Comparison of ENCODE assay signal across 8 mouse cellular contexts in the genomic region with DNA sequence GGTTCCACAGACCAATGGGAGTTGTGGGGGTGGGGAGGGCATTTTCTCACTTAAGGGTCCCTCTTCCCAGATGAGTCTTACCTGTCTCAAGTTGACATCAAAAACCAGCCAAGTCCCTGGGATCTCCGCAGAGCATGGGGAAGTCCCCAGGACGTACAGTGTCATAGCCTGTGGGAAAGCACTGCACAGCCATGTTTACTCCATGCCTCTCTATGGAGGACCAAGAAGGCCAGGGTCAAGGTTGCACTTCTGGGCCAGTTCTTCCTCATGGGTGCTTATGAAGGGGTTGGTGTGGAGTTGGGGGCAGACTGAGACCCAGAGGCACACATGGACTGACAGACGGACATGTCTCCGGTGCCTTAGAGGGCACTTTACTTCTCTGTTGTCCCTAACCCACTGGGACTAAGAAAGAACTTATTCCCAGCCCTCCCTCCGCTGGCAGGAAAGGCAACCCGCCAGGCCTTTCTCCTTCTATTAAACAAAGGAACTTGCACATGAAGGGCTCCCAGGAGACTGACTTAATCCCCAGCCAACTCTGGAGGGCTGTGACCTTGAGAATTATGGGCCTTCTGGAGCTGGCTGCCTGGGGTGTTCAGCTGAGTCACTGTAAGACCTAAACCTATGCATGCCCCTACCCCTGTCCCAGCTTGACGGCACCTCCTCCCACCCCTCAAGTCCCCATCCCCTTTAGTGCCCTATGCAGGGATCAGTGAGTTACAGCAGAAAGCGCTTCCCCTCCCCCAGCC.
DNase-seq lines count a peak whose midpoint lies in the region; ATAC-seq and TF ChIP-seq lines count a peak whose summit lies in the region.

No protein-coding gene starts in this region.

- H3K4me3 ChIP-seq in midbrain, embryonic 14.5 days (replicated peaks; ENCODE audit: low read depth, low read length), result no peak overlapping the region
- H3K4me3 ChIP-seq in liver, postnatal 0 days (ENCODE audit: low read depth, low read length), result no peak overlapping the region

- H3K9ac ChIP-seq in midbrain, embryonic 14.5 days (replicated peaks; ENCODE audit: low read length), result no peak overlapping the region
- H3K9ac ChIP-seq in liver, postnatal 0 days (replicated peaks), result no peak overlapping the region

- no peaks in the 10 kb centered on the region for H3K27me3 ChIP-seq in midbrain, embryonic 14.5 days (ENCODE audit: control insufficient read depth, insufficient read depth, low read length)
- no peaks in the 10 kb centered on the region for H3K27me3 ChIP-seq in liver, postnatal 0 days (ENCODE audit: insufficient read depth, low read length)

- H3K4me1 ChIP-seq in midbrain, embryonic 14.5 days (ENCODE audit: control insufficient read depth, insufficient read depth, low read length), result peaks cover 11% of the 10 kb centered on the region
- H3K4me1 ChIP-seq in liver, postnatal 0 days (ENCODE audit: insufficient read depth), result no peaks in the 10 kb centered on the region

- ATAC-seq in midbrain, embryonic 14.5 days (ENCODE audit: low FRiP score, low TSS enrichment), result no peak
- no peak for ATAC-seq in liver, postnatal 0 days

- WGBS in midbrain, embryonic 14.5 days, result 23% methylated on average over 8 of the region's 8 CpGs
- WGBS in liver, postnatal 0 days (ENCODE audit: insufficient replicate concordance), result 70% methylated on average over 8 of the region's 8 CpGs

- no peak overlapping the region for H3K4me2 ChIP-seq in midbrain, embryonic 14.5 days (ENCODE audit: low read length)
- no peak overlapping the region for H3K4me2 ChIP-seq in liver, postnatal 0 days (ENCODE audit: low read depth, low read length)

- H3K36me3 ChIP-seq in midbrain, embryonic 14.5 days (ENCODE audit: control insufficient read depth, insufficient read depth, low read length), result no peaks in the 10 kb centered on the region
- no peaks in the 10 kb centered on the region for H3K36me3 ChIP-seq in liver, postnatal 0 days (replicated peaks; ENCODE audit: insufficient read depth, low read length)

- peak; percentile 34 for DNase-seq in gastrocnemius, postnatal 25 days
- DNase-seq in gastrocnemius, adult 8-10 months (ENCODE audit: low spot score in 2 of 2), result no peak
- DNase-seq in heart, adult 18-20 months, result peak; percentile 62 to 78
- DNase-seq in kidney, adult 8-10 months, result peak; percentile 58 to 59
- peak; percentile 66 for DNase-seq in midbrain, embryonic 14.5 days
- DNase-seq in urinary bladder, postnatal 10 days (ENCODE audit: low spot score), result no peak
- no peak for DNase-seq in right cerebral cortex, postnatal 36 days (ENCODE audit: low spot score in 2 of 2)
- no peak for DNase-seq in liver, postnatal 0 days

- TF ChIP-seq EP300 in liver, postnatal 0 days (IDR thresholded peaks at IDR 0.05; ENCODE audit: low read depth), result no peak

- TF ChIP-seq CTCF in liver, postnatal 0 days (IDR thresholded peaks at IDR 0.05; ENCODE audit: low read depth), result no peak

- no peaks in the 10 kb centered on the region for H3K9me3 ChIP-seq in midbrain, embryonic 14.5 days (ENCODE audit: control insufficient read depth, low read length)
- H3K9me3 ChIP-seq in liver, postnatal 0 days (ENCODE audit: low read length), result no peaks in the 10 kb centered on the region

- H3K27ac ChIP-seq in midbrain, embryonic 14.5 days (replicated peaks; ENCODE audit: low read depth, low read length), result no peak overlapping the region
- no peak overlapping the region for H3K27ac ChIP-seq in liver, postnatal 0 days (ENCODE audit: low read depth)

Comparison
In these comparisons a context has a peak if more than half of its experiments do, and no peak if none do; other contexts are left out.
1. DNase-seq: peak in gastrocnemius, postnatal 25 days (single experiment), heart, adult 18-20 months (2 of 2), kidney, adult 8-10 months (2 of 2) and midbrain, embryonic 14.5 days (single experiment); none in gastrocnemius, adult 8-10 months (0 of 2), urinary bladder, postnatal 10 days (single experiment), right cerebral cortex, postnatal 36 days (0 of 2) and liver, postnatal 0 days (single experiment).